ENCODE assay signal across 16 mouse cellular contexts in the genomic region with DNA sequence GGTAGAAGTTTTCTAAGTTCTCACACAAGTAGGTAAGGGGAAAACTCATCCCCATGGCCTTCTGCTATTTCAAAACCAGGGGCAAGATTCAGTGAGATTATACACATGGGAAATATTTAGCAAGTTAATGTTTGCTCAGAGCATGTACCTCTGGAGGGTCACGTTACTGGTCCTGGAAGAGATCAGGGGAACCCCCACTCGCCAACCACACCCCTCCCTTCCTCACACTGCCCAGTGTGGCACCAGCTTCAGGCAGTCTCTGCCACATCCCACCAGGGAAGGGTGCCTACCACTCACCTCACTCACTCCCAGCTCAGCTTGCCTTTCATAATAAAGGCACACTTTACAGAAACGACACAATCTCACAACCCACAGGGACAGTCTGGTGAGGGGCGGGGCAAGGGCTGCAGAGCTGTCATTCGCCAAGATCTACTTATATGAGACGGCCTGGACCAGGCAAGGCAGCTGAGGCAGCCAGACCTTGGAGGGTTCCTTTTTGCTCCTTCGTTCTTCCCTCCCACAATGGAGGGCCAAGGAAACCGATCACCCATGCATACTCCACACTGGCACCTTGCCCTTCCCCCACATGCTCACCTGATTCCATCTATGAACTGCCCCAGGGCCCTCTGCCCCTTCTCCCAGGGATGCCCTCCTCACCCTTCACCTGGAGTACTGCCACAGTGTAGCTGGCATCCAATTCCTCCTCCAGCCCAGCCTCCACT. TPM values are rescaled to one million over a fixed set of nuclear protein-coding genes. Genes with fewer than 3 reads are reported as not detected.
DNase-seq lines count a peak whose midpoint lies in the region; ATAC-seq lines count a peak whose summit lies in the region.
"Had no signal": no experiment of that assay in that cellular context is flagged by ENCODE, and none has a peak within 500 bp of the region (broad histone marks: within the 10 kb centered on the region; RNA-seq: fewer than 3 reads in every experiment).

No protein-coding gene starts in this region.

- H3K4me2 ChIP-seq in heart, embryonic 13.5 days, result no peak overlapping the region
- H3K4me2 ChIP-seq in intestine, embryonic 15.5 days (replicated peaks), result peak overlapping the region; percentile 9; the same call in 1 of the 2 replicates
- H3K4me2 ChIP-seq: hindbrain, embryonic 13.5 days had no signal

- no peak overlapping the region for H3K9ac ChIP-seq in heart, embryonic 13.5 days
- no peak overlapping the region for H3K9ac ChIP-seq in intestine, embryonic 15.5 days
- H3K9ac ChIP-seq: hindbrain, embryonic 13.5 days had no signal

- no peak overlapping the region for H3K27ac ChIP-seq in heart, embryonic 13.5 days (replicated peaks)
- H3K27ac ChIP-seq in intestine, embryonic 15.5 days, result 0 out of 2 replicates have a peak overlapping the region, but pooled peaks have one; percentile 27
- no peak overlapping the region for H3K27ac ChIP-seq in limb, embryonic 10.5 days
- H3K27ac ChIP-seq: forebrain, embryonic 10.5 days; hindbrain, embryonic 13.5 days had no signal

- no peaks in the 10 kb centered on the region for H3K9me3 ChIP-seq in heart, embryonic 13.5 days
- no peaks in the 10 kb centered on the region for H3K9me3 ChIP-seq in intestine, embryonic 15.5 days
- no peaks in the 10 kb centered on the region for H3K9me3 ChIP-seq in limb, embryonic 10.5 days (replicated peaks)
- H3K9me3 ChIP-seq: forebrain, embryonic 10.5 days; hindbrain, embryonic 13.5 days had no signal

- 65% methylated on average over 8 of the region's 8 CpGs for WGBS in heart, embryonic 13.5 days
- 52% methylated on average over 8 of the region's 8 CpGs for WGBS in intestine, embryonic 15.5 days
- 69% methylated on average over 8 of the region's 8 CpGs for WGBS in limb, embryonic 10.5 days

- no peaks in the 10 kb centered on the region for H3K36me3 ChIP-seq in heart, embryonic 13.5 days
- H3K36me3 ChIP-seq in intestine, embryonic 15.5 days, result no peaks in the 10 kb centered on the region
- H3K36me3 ChIP-seq in limb, embryonic 10.5 days, result no peaks in the 10 kb centered on the region
- H3K36me3 ChIP-seq: forebrain, embryonic 10.5 days; G1E; hindbrain, embryonic 13.5 days had no signal

- peaks cover 93% of the 10 kb centered on the region for H3K27me3 ChIP-seq in heart, embryonic 13.5 days (replicated peaks)
- H3K27me3 ChIP-seq in intestine, embryonic 15.5 days (replicated peaks), result peaks cover 23% of the 10 kb centered on the region; the same call in 1 of the 2 replicates
- peaks cover 25% of the 10 kb centered on the region for H3K27me3 ChIP-seq in limb, embryonic 10.5 days (ENCODE audit: low read depth, poor library complexity, severe bottlenecking)

- H3K4me3 ChIP-seq in heart, embryonic 13.5 days, result no peak overlapping the region
- no peak overlapping the region for H3K4me3 ChIP-seq in intestine, embryonic 15.5 days (replicated peaks)
- no peak overlapping the region for H3K4me3 ChIP-seq in limb, embryonic 10.5 days
- H3K4me3 ChIP-seq: forebrain, embryonic 10.5 days; hindbrain, embryonic 13.5 days had no signal

- intact Hi-C loops in heart, postnatal 14 days (cut with DNase I), result no loop called here

- H3K4me1 ChIP-seq in heart, embryonic 13.5 days, result peaks cover 14% of the 10 kb centered on the region
- H3K4me1 ChIP-seq in intestine, embryonic 15.5 days (replicated peaks), result peaks cover 21% of the 10 kb centered on the region
- peaks cover 57% of the 10 kb centered on the region for H3K4me1 ChIP-seq in limb, embryonic 10.5 days

- ATAC-seq in heart, embryonic 13.5 days (ENCODE audit: extremely low read depth, insufficient number of reproducible peaks, low FRiP score, low TSS enrichment), result peak; percentile 12; the same call in 1 of the 2 replicates
- ATAC-seq in intestine, embryonic 15.5 days, result 0 out of 2 replicates have a peak, but pooled peaks have one; percentile 19

- no peak for DNase-seq in heart, postnatal 14 days
- DNase-seq in kidney, adult 8-10 months, result peak; percentile 65 to 86
- DNase-seq in kidney, postnatal 4 days, result peak; percentile 44 to 59
- no peak for DNase-seq in limb, embryonic 10.5 days (ENCODE audit: low spot score)
- no peak for DNase-seq in left cerebral cortex, adult 18-20 months (ENCODE audit: low spot score in 2 of 2)
- DNase-seq: adrenal gland, adult 2 months; heart, adult 18-20 months; layer of hippocampus, postnatal 36 days; left cerebral cortex, postnatal 4 days; lung, adult 2 months; midbrain, embryonic 14.5 days had no signal

RNA-seq across cellular contexts. Expression of gene Epb41l4b, which starts 5.7 kb away (rescaled TPM):
- 0.46 and 0.64 TPM in 2 replicates for polyA plus RNA-seq in heart, embryonic 13.5 days (2015; fragmentation: Nextera tagmentation; extraction: Ambion mirVana)
- total RNA-seq in heart, postnatal 14 days (2021), result 1 to 10 TPM; 4.3 to 4.9 TPM
- 22.2 and 23.4 TPM in 2 replicates for polyA plus RNA-seq in intestine, embryonic 15.5 days (2015; fragmentation: Nextera tagmentation; extraction: Ambion mirVana)
- 1.1 and 1.6 TPM in 2 replicates for polyA plus RNA-seq in limb, embryonic 10.5 days (2016; fragmentation: Nextera tagmentation; extraction: Ambion mirVana)
- 10 to 100 TPM; 38.0 to 39.5 TPM for total RNA-seq in left cerebral cortex, adult 18-20 months (2021)
- polyA plus RNA-seq: G1E had no signal

Comparison
In these comparisons a context has a peak if more than half of its experiments do, and no peak if none do; other contexts are left out.
1. DNase-seq: peak in kidney, adult 8-10 months (2 of 2) and kidney, postnatal 4 days (2 of 2); none in heart, postnatal 14 days (0 of 2), limb, embryonic 10.5 days (single experiment) and left cerebral cortex, adult 18-20 months (0 of 2).